In the genomic region with DNA sequence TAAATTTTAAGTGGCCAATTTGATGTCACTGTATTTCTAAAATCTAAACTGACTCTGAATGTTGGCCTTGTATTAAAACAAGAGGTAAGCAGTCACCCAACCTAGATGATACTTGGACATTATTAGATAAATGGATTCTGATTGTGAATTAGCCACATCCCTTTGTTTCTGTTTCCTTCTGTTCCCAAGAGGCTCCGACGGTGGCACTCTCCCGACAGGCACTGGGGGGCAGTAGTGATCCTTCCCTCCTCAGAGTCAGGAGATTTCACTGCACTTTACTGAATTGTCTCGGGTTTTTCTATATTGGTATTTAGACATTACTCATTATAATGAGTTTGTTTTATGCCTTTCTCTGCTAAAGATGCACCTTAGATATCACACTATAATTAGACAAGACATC, we compare ENCODE assay signal across 9 mouse cellular contexts.
DNase-seq lines count a peak whose midpoint lies in the region; ATAC-seq and TF ChIP-seq lines count a peak whose summit lies in the region.
"Had no signal": no experiment of that assay in that cellular context is flagged by ENCODE, and none has a peak within 500 bp of the region (broad histone marks: within the 10 kb centered on the region; RNA-seq: fewer than 3 reads in every experiment).

No protein-coding gene starts in this region.

- H3K36me3 ChIP-seq in G1E (replicated peaks) = no peaks in the 10 kb centered on the region
- H3K36me3 ChIP-seq in intestine, embryonic 15.5 days = no peaks in the 10 kb centered on the region
- no peaks in the 10 kb centered on the region for H3K36me3 ChIP-seq in small intestine, adult 2 months (ENCODE audit: control insufficient read depth, insufficient read depth, low read length)
- H3K36me3 ChIP-seq: lung, embryonic 15.5 days had no signal

- no peaks in the 10 kb centered on the region for H3K4me1 ChIP-seq in G1E (ENCODE audit: insufficient read depth, low read depth, low read length)
- H3K4me1 ChIP-seq in intestine, embryonic 15.5 days (replicated peaks) = no peaks in the 10 kb centered on the region
- H3K4me1 ChIP-seq in small intestine, adult 2 months (ENCODE audit: control insufficient read depth, insufficient read depth, insufficient read length, low read length) = no peaks in the 10 kb centered on the region
- H3K4me1 ChIP-seq: lung, embryonic 15.5 days had no signal

- TF ChIP-seq CTCF in G1E (IDR thresholded peaks at IDR 0.05; ENCODE audit: low read depth, low read length) = peak; percentile 52
- TF ChIP-seq CTCF in small intestine, adult 2 months (IDR thresholded peaks at IDR 0.05; ENCODE audit: extremely low read depth, insufficient read length, insufficient replicate concordance, low read depth, low read length) = peak; percentile 68; the same call in 1 of the 2 replicates

- intact Hi-C loops in left cerebral cortex, postnatal 36 days (cut with DNase I) = no loop called here

- no peaks in the 10 kb centered on the region for H3K9me3 ChIP-seq in G1E (replicated peaks)
- H3K9me3 ChIP-seq in intestine, embryonic 15.5 days = no peaks in the 10 kb centered on the region
- H3K9me3 ChIP-seq: lung, embryonic 15.5 days had no signal

- H3K27me3 ChIP-seq in G1E (ENCODE audit: insufficient read depth, low read length) = no peaks in the 10 kb centered on the region
- no peaks in the 10 kb centered on the region for H3K27me3 ChIP-seq in intestine, embryonic 15.5 days (replicated peaks)
- H3K27me3 ChIP-seq in small intestine, adult 2 months (ENCODE audit: control insufficient read depth, insufficient read depth, low read length) = no peaks in the 10 kb centered on the region
- H3K27me3 ChIP-seq: lung, embryonic 15.5 days had no signal

- no peak overlapping the region for H3K4me2 ChIP-seq in intestine, embryonic 15.5 days (replicated peaks)
- H3K4me2 ChIP-seq: lung, embryonic 15.5 days had no signal

- H3K27ac ChIP-seq in intestine, embryonic 15.5 days = no peak overlapping the region
- no peak overlapping the region for H3K27ac ChIP-seq in small intestine, adult 2 months (ENCODE audit: insufficient read depth, low read depth, low read length)
- H3K27ac ChIP-seq: lung, embryonic 15.5 days had no signal

- peak; percentile 58 for DNase-seq in heart, postnatal 4 days
- DNase-seq in heart, adult 8-10 months (ENCODE audit: low spot score) = no peak
- DNase-seq in G1E (ENCODE audit: low spot score) = peak; percentile 1
- DNase-seq in embryo, embryonic 10 days (ENCODE audit: low spot score) = peak; percentile 68
- DNase-seq in left cerebral cortex, postnatal 36 days (ENCODE audit: low spot score in 2 of 2) = peak; percentile 62 to 65
- DNase-seq in lung, postnatal 36 days = no peak

- TF ChIP-seq POLR2A in small intestine, adult 2 months (IDR thresholded peaks at IDR 0.05; ENCODE audit: low read depth, low read length) = no peak

- no peak overlapping the region for H3K9ac ChIP-seq in intestine, embryonic 15.5 days
- H3K9ac ChIP-seq: lung, embryonic 15.5 days had no signal

- peak; percentile 87 for ATAC-seq in G1E (ENCODE audit: extremely low read depth, insufficient number of reproducible peaks, low FRiP score, poor library complexity, severe bottlenecking)
- ATAC-seq in intestine, embryonic 15.5 days = peak; percentile 61; the same call in 1 of the 2 replicates

- H3K4me3 ChIP-seq in G1E (ENCODE audit: low read depth, low read length) = no peak overlapping the region
- no peak overlapping the region for H3K4me3 ChIP-seq in intestine, embryonic 15.5 days (replicated peaks)
- no peak overlapping the region for H3K4me3 ChIP-seq in small intestine, adult 2 months (ENCODE audit: low read depth, low read length)
- H3K4me3 ChIP-seq: lung, embryonic 15.5 days had no signal

- 6% methylated on average over 4 of the region's 4 CpGs for WGBS in intestine, embryonic 15.5 days
- WGBS in small intestine, adult 2 months = 2% methylated on average over 4 of the region's 4 CpGs

Comparison
In these comparisons a context has a peak if more than half of its experiments do, and no peak if none do; other contexts are left out.
1. DNase-seq: peak in heart, postnatal 4 days (single experiment), G1E (single experiment), embryo, embryonic 10 days (single experiment) and left cerebral cortex, postnatal 36 days (2 of 2); none in heart, adult 8-10 months (single experiment) and lung, postnatal 36 days (single experiment).